Mouse (Mus musculus) lung, embryonic 16.5 days (tissue): Measurements from ENCODE around the gene Ubxn7. TPM values are rescaled to one million over a fixed set of nuclear protein-coding genes. Genes with fewer than 3 reads are reported as not detected.

Experiments used
- ATAC-seq: fragments of 200-750 bp; cut with Nextera tagmentation; 2 replicates; pipeline ENCODE4 v1.8.0; 2017; ENCODE audit warnings: low read depth, mild to moderate bottlenecking, moderate library complexity
- H3K27ac ChIP-seq: fragments of 300-500 bp; sonication (generic); 2 replicates; pipeline ENCODE4 v1.5.1; 2014; ENCODE audit warnings: mild to moderate bottlenecking, control low read depth, low read length
- H3K27me3 ChIP-seq: fragments of 300-500 bp; sonication (generic); 2 replicates; pipeline ENCODE4 v1.6.1; 2014; ENCODE audit warnings: low read depth, low read length, mixed read lengths; ENCODE audit not compliant: control insufficient read depth, insufficient read depth
- H3K36me3 ChIP-seq: fragments of 300-500 bp; sonication (generic); 2 replicates; pipeline ENCODE4 v1.6.1; 2014; ENCODE audit warnings: low read length; ENCODE audit not compliant: control insufficient read depth, insufficient read depth
- H3K4me1 ChIP-seq: fragments of 300-500 bp; sonication (generic); replicated peaks from 2 replicates; pipeline ENCODE4 v1.6.1; 2014; ENCODE audit warnings: low read length, mixed read lengths; ENCODE audit not compliant: control insufficient read depth, insufficient read depth
- H3K4me2 ChIP-seq: fragments of 300-500 bp; sonication (generic); 2 replicates; pipeline ENCODE4 v1.6.1; 2014; ENCODE audit warnings: low read depth, low read length, control low read depth
- H3K4me3 ChIP-seq: fragments of 300-500 bp; sonication (generic); 2 replicates; pipeline ENCODE4 v1.5.1; 2014; ENCODE audit warnings: mild to moderate bottlenecking, low read length, control low read depth
- H3K9ac ChIP-seq: fragments of 300-500 bp; sonication (generic); 2 replicates; pipeline ENCODE4 v1.6.1; 2014; ENCODE audit warnings: low read length, control low read depth
- H3K9me3 ChIP-seq: fragments of 300-500 bp; sonication (generic); 2 replicates; pipeline ENCODE4 v1.6.1; 2016; ENCODE audit warnings: low read length; ENCODE audit not compliant: control insufficient read depth
- WGBS: fragments of 180-500 bp; shearing (Covaris S2); extraction: QIAGEN DNeasy Blood & Tissue Kit; methylation state at CpG from one replicate; pipeline ENCODE4 v1.1.7; 2014; 5-methylcytosine and 5-hydroxymethylcytosine counted together
- polyA plus RNA-seq: library from polyadenylated mRNA; unstranded; fragments of >200 nt; fragmentation: Nextera tagmentation; extraction: Ambion mirVana; gene quantifications from 2 replicates; pipeline ENCODE4 v1.2.1, GENCODE M21; 2015

Gene Ubxn7
- polyA plus RNA-seq, 1 experiment from 2014 or later: 22.5 TPM

DNA sequence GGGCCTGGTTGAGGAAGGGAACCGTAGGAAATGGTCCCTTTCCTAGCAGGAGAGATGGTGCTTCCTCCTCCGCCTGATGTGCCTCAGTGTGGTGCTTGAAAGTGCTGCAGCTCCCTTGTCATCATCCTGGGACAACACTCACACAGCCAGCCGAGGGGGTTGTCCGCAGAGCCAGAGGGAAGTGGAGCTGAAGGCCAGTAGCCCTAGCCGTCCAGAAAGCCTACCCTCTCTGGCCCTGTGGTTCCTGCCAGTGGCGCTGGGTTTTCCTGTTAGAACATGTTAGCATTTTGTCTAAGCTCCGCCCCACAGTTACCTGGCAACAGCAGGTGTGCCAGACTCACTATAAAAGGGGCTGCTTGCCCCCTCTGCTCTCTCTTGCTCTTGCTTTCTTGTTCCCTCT is 8.1 kb upstream of the Ubxn7 start:
- Histone ChIP-seq H3K36me3 (no peaks in the 10 kb centered on the region), H3K4me3 (no peak overlapping the region), H3K4me1 (no peaks in the 10 kb centered on the region), H3K9me3 (no peaks in the 10 kb centered on the region), H3K9ac (0 out of 2 replicates have a peak overlapping the region, but pooled peaks have one; percentile 21), H3K4me2 (0 out of 2 replicates have a peak overlapping the region, but pooled peaks have one; percentile 6), H3K27ac (no peak overlapping the region), H3K27me3 (no peaks in the 10 kb centered on the region)
- 26% methylated on average over 7 of the region's 7 CpGs for WGBS
- no peak for ATAC-seq

- Histone ChIP-seq H3K4me3 (peak overlapping the region; percentile 24; the same call in 1 of the 2 replicates), H3K9ac (peak overlapping the region; percentile 35; the same call in 1 of the 2 replicates), H3K36me3 (no peaks in the 10 kb centered on the region), H3K27me3 (no peaks in the 10 kb centered on the region), H3K27ac (no peak overlapping the region), H3K9me3 (no peaks in the 10 kb centered on the region), H3K4me2 (peak overlapping the region; percentile 57), H3K4me1 (peaks cover 2% of the 10 kb centered on the region; the same call in 1 of the 2 replicates)
- 44% methylated on average over 9 of the region's 9 CpGs for WGBS
- no peak for ATAC-seq
Observed at GRCm38 (mm10) chr16:32330876-32331670, 984 bp upstream of the Ubxn7 start.

DNA sequence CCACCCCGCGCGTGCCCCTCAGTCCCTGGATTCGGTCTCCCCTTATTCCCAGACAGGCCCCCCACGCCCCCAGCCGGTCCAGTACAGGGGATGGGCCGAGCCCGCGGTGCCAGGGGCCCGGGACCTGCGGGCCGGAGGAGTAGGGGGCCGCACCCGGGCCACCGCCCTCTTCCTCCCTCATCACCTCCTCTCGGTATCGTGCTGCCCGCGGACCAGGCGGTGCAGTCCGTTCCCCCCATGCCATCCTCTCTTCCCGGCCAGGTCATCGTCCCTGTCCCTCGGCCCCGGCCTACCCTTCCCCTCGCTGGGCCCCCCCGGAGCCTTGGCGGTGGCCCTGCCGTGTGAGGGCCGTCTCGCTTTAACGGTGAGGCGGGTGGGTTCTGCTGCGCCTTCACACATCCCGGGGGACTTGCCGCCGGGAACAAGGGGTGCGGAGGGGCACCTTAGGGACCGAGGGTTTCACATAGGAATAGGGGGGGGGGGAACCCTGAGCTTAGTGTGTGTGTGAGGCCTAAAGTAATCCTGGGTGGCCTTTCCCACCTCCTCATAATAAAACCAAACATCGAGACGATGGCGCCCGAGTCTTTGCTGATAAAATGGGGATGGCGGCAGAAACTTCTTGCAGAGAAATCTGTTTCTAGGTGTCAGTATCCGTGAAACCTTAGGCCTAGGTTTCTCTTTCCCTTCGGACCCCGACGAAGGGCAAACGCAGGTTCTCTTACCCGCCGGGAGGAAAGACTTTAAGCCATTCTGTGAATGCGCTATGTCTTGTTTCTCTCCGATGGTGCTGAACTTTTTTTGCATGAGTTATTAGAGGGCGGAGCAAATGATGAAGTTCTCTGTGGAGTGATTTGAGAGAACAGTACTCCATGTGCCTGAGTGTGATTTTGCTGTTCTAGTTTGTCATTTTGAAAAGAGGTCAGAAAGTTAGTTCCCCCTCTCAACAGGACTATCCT is 777 bp downstream of the Ubxn7 start:
- Histone ChIP-seq H3K4me3 (peak overlapping the region; percentile 84), H3K9me3 (no peaks in the 10 kb centered on the region), H3K36me3 (no peaks in the 10 kb centered on the region), H3K9ac (peak overlapping the region; percentile 95), H3K4me1 (peaks cover 4% of the 10 kb centered on the region; the same call in 1 of the 2 replicates), H3K27ac (peak overlapping the region; percentile 94), H3K4me2 (peak overlapping the region; percentile 65), H3K27me3 (no peaks in the 10 kb centered on the region)
- under 1% methylated on average over 44 of the region's 54 CpGs for WGBS
- peak; percentile 73 for ATAC-seq

DNA sequence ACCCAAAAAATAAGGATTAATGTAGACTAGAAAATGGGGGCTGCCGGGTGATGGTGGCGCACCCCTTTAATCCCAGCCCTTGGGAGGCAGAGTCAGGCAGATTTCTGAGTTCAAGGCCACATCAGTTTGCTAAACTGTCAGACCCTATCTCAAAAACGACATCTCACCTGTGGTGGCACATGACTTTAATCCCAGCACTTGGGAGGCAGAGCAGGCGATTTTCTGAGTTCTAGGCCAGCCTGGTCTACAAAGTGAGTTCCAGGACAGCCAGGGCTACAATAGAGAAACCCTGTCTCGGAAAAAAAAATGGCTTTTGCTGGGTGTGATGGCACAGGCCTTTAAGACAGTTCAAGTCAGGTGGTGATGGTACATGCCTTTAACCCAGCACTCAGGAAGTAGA is 3.1 kb downstream of the Ubxn7 start:
- 91% methylated on average over 5 of the region's 5 CpGs for WGBS
- no peak overlapping the region for H3K27ac ChIP-seq
- no peak overlapping the region for H3K4me3 ChIP-seq
- no peaks in the 10 kb centered on the region for H3K27me3 ChIP-seq
- H3K4me2 ChIP-seq: no peak overlapping the region
- H3K36me3 ChIP-seq: no peaks in the 10 kb centered on the region
- H3K9ac ChIP-seq: no peak overlapping the region
- no peaks in the 10 kb centered on the region for H3K9me3 ChIP-seq
- no peak for ATAC-seq
- H3K4me1 ChIP-seq: peaks cover 4% of the 10 kb centered on the region; the same call in 1 of the 2 replicates

DNA sequence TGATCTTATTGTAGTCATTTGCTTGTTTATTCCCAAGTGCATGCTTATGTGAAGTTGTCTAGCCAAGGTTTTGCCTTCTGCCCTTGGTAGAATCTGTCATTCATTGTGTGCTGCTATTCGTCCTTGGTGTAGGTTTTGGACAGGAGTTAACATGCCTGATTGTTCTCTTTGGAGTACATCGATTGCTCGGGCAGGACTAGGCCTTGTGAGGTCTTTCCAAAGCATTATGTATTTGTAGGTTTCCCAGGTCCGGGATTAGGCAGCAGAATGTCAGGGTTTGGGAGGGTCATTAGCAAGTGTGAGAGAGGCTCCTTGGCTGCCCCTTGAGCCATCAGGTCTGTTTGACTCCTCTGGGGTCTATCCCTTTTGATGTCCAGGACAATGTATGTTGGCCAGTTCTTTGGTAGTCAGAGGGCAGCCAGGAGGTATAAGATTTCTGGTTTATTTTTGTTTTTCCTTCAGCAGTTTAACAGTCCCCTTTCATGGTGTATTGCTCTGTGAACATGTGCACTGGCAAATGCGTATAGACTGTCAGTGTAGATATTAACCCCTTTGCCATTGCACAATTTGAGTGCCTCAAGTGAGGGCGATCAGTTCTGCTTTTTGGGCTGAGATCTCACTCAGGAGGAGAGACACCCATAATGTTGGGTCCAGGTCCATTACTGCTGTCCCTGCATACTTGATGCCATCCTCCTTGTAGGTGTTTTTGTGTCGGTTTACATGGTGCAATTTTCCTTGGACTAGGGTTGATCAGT is 4.1 kb downstream of the Ubxn7 start:
- no peak overlapping the region for H3K27ac ChIP-seq
- H3K4me2 ChIP-seq: no peak overlapping the region
- H3K27me3 ChIP-seq: no peaks in the 10 kb centered on the region
- WGBS: 75% methylated on average over 7 of the region's 7 CpGs
- ATAC-seq: no peak
- no peaks in the 10 kb centered on the region for H3K36me3 ChIP-seq
- no peak overlapping the region for H3K9ac ChIP-seq
- no peaks in the 10 kb centered on the region for H3K9me3 ChIP-seq
- H3K4me3 ChIP-seq: no peak overlapping the region
- H3K4me1 ChIP-seq: peaks cover 4% of the 10 kb centered on the region; the same call in 1 of the 2 replicates

DNA sequence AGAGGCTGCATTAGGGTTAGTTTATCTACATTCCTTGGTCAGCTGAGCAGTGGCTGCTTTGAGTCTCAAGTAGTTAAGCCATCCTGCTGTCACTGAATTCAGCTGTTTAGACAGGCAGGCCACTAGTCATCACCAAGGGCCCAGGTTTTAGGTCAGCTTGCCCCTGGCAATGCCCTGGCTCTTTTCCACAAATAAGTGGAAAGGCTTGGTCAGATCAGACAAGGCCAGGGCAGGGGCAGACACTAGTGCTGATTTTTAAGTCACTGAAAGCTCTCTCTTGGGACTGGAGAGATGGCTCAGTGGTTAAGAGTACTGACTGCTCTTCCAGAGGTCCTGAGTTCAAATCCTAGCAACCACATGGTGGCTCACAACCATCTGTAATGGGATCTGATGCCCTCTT is 4.9 kb downstream of the Ubxn7 start:
- ATAC-seq: no peak
- no peak overlapping the region for H3K4me2 ChIP-seq
- H3K36me3 ChIP-seq: no peaks in the 10 kb centered on the region
- no peaks in the 10 kb centered on the region for H3K9me3 ChIP-seq
- no peak overlapping the region for H3K27ac ChIP-seq
- H3K4me1 ChIP-seq: peaks cover 4% of the 10 kb centered on the region; the same call in 1 of the 2 replicates
- no peak overlapping the region for H3K9ac ChIP-seq
- no peak overlapping the region for H3K4me3 ChIP-seq
- H3K27me3 ChIP-seq: no peaks in the 10 kb centered on the region

DNA sequence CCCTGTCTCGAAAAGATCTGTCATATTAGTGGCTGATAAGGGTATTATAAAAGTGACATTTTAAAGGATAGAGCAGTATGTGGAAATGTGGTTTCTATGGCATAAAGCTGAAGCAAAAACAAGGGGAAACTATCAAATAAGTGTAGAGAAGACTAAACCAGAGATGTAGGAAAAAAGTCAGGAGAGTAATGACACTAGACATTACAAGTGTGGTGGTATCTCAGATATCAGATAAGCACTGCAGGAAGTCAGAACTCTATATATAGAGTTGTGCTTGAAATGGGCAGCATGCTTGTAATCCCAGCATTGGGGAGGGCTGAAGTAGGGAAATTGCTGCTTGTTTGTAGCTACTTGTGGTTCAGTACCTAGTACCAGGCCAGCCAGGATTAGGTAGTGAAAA is 8.4 kb downstream of the Ubxn7 start:
- WGBS: 62% methylated on average over 1 of the region's 1 CpGs
- H3K9me3 ChIP-seq: no peaks in the 10 kb centered on the region
- no peaks in the 10 kb centered on the region for H3K36me3 ChIP-seq
- no peak overlapping the region for H3K9ac ChIP-seq
- H3K27me3 ChIP-seq: no peaks in the 10 kb centered on the region
- H3K4me3 ChIP-seq: no peak overlapping the region
- peaks cover 4% of the 10 kb centered on the region; the same call in 1 of the 2 replicates for H3K4me1 ChIP-seq
- no peak overlapping the region for H3K27ac ChIP-seq
- H3K4me2 ChIP-seq: no peak overlapping the region
- ATAC-seq: no peak

- H3K4me3 ChIP-seq: no peak overlapping the region
- no peak overlapping the region for H3K4me2 ChIP-seq
- no peaks in the 10 kb centered on the region for H3K36me3 ChIP-seq
- no peak for ATAC-seq
- H3K27me3 ChIP-seq: no peaks in the 10 kb centered on the region
- no peaks in the 10 kb centered on the region for H3K4me1 ChIP-seq
- no peaks in the 10 kb centered on the region for H3K9me3 ChIP-seq
- H3K27ac ChIP-seq: no peak overlapping the region
- no peak overlapping the region for H3K9ac ChIP-seq
Observed at GRCm38 (mm10) chr16:32345521-32345920, 13.5 kb downstream of the Ubxn7 start.
